Mouse (Mus musculus): ENCODE measurements around the gene Glipr2.

Glipr2 gene

GRCm38 (mm10) chr4:44011799-44012198 is 54.6 kb downstream of the Glipr2 start:
- DNase-seq = no peak

- DNase-seq = peak; percentile 96
These were observed 55.5 kb downstream of the Glipr2 start for GRCm38 (mm10) chr4:44012376-44013367.

- no peak for DNase-seq
These were observed 56.3 kb downstream of the Glipr2 start for GRCm38 (mm10) chr4:44013391-44014070.

DNA sequence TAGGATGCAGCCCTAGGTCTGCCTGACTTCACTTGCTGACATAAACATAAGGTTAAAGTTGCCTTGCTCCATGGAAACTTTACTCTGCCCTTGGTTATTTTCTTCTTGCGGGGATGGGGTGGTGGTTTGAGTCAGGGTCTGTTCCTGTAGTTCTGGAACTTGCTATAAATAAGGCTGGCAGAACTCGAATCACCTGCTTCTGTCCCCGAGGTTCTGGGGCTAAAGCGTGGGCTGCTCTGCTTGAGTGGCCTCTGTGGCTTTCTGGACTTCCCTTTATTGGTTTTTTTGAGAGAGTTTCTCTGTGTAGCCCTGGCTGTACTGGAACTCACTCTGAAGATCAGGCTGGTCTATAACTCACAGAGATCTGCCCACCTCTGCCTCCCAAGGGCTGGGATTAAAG is 58.9 kb downstream of the Glipr2 start:
- no peak for DNase-seq

- DNase-seq = peak; percentile 65
These were observed 59.6 kb downstream of the Glipr2 start for GRCm38 (mm10) chr4:44016791-44017190.

DNA sequence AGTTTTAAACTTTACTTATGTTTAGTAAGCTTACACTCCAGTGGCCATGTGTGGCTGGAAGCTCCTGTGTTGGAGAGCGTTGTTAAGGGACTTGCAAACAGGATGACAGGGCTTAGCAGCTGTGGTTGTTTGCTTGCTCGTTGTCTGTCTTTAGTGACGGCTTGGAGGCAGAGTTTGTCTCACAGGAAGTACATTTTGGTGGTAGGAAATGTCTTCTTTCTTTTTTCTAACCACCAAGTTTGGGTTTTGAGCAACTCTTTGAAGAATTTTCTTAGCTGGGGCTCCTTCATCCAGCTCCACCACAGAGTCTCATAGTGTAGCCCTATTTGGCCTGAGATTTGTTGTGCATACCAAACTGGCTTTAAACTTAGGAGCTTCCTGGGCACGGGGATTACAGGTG is 65.1 kb downstream of the Glipr2 start:
- DNase-seq = no peak

DNA sequence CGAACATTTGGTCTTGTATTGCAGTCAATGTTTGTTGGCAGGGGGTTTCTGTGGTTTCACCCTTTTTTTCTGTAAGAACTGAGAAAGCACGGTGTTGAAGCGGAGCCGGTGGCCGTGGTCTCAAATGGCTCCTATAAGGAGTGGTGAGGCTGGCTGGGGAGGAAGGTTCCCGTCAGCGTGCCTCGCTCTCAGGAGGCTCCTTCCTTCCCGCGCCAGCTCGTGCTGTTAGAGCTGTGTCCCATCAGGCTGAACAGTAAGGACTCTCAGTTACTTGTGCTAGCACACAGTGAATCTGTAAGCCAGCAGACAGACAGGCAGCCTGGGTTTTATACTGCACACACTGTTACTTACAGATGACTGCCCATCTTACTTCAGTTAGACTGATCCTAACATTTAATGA is 65.6 kb downstream of the Glipr2 start:
- no peak for DNase-seq

- DNase-seq = no peak
These were observed 66.5 kb downstream of the Glipr2 start for GRCm38 (mm10) chr4:44023681-44024080.

DNA sequence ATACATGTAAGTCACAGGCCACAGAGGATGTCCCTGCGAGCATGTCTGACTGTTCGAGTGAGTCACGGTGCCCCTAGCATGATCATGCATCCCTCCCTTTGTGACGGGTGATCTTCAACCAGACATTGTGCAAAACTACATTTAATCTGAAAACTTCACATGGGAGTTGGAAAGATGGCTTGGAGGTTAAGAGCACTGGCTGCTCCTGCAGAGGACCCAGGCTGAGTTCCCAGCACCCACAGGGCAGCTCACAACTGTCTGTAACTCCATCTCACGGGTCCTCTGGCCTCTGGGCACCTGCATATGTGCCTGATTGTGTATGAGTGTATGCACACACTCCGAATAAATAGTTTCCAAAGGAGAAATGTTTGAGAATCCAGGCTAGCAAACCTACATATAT is 67.0 kb downstream of the Glipr2 start:
- DNase-seq = no peak

GRCm38 (mm10) chr4:44025570-44025969 is 68.4 kb downstream of the Glipr2 start:
- no peak for DNase-seq

Measured in kidney, adult 11 months (tissue).